Mouse (Mus musculus) gastrocnemius, postnatal 14 days (tissue): ENCODE measurements at regions not wholly inside any gene's neighbourhood (a gene's known extent, or its start where the extent isn't known, plus 50 kb on each side); places are given as distances from the start of the nearest gene placed in this dataset.

Experiments
- DNase-seq: peaks from one replicate; pipeline ENCODE4 v3.0.0; 2021; ENCODE audit warnings: mixed read lengths
- intact Hi-C: fragments of 180-260 bp; cut with DNase I; formaldehyde crosslinking; loops from one replicate; pipeline ENCODE4 v1.15.1; 2025; ENCODE audit warnings: low total_unique reads

GRCm38 (mm10) chr15:63255736-63256135 is 589.2 kb downstream of the Gsdmc2 start:
- intact Hi-C loops: no loop called here
- no peak for DNase-seq

- intact Hi-C loops: no loop called here
- no peak for DNase-seq
Observed at GRCm38 (mm10) chr15:63252781-63253340, 592.1 kb downstream of the Gsdmc2 start.

GRCm38 (mm10) chr15:63238601-63239000 is 606.4 kb downstream of the Gsdmc2 start:
- intact Hi-C loops: no loop called here
- DNase-seq: no peak

- DNase-seq: no peak
Observed at GRCm38 (mm10) chr15:63218393-63219060, 626.5 kb downstream of the Gsdmc2 start.

GRCm38 (mm10) chr15:63205150-63205549 is 639.8 kb downstream of the Gsdmc2 start:
- intact Hi-C loops: no loop called here
- no peak for DNase-seq

More at GRCm38 (mm10) chr15:63218393-63219060, 626.5 kb downstream of the Gsdmc2 start:
- intact Hi-C loops: no loop called here

GRCm38 (mm10) chr15:63195031-63195430 is 649.9 kb downstream of the Gsdmc2 start:
- intact Hi-C loops: no loop called here
- no peak for DNase-seq

GRCm38 (mm10) chr15:63194492-63194797 is 650.5 kb downstream of the Gsdmc2 start:
- intact Hi-C loops: no loop called here
- DNase-seq: no peak

GRCm38 (mm10) chr15:63193617-63194491 is 651.1 kb downstream of the Gsdmc2 start:
- DNase-seq: no peak
- intact Hi-C loops: no loop called here

- DNase-seq: no peak
- intact Hi-C loops: no loop called here
Observed at GRCm38 (mm10) chr15:63191731-63192130, 653.2 kb downstream of the Gsdmc2 start.

GRCm38 (mm10) chr15:63190086-63190485 is 654.9 kb downstream of the Gsdmc2 start:
- intact Hi-C loops: no loop called here
- no peak for DNase-seq

GRCm38 (mm10) chr15:63171003-63171402 is 674.0 kb downstream of the Gsdmc2 start:
- DNase-seq: no peak
- intact Hi-C loops: no loop called here

GRCm38 (mm10) chr15:63170171-63170570 is 674.8 kb downstream of the Gsdmc2 start:
- no peak for DNase-seq
- intact Hi-C loops: no loop called here

GRCm38 (mm10) chr15:63166411-63166810 is 678.6 kb downstream of the Gsdmc2 start:
- DNase-seq: no peak
- intact Hi-C loops: no loop called here

- DNase-seq: no peak
Observed at GRCm38 (mm10) chr15:63163550-63164279, 681.3 kb downstream of the Gsdmc2 start.

GRCm38 (mm10) chr15:63162881-63163549 is 682.0 kb downstream of the Gsdmc2 start:
- no peak for DNase-seq
- intact Hi-C loops: no loop called here

More at GRCm38 (mm10) chr15:63163550-63164279, 681.3 kb downstream of the Gsdmc2 start:
- intact Hi-C loops: no loop called here

- intact Hi-C loops: no loop called here
- DNase-seq: no peak
Observed at GRCm38 (mm10) chr15:63123123-63123688, 721.8 kb downstream of the Gsdmc2 start.

- DNase-seq: no peak
- intact Hi-C loops: no loop called here
Observed at GRCm38 (mm10) chr15:63112918-63113317, 732.1 kb downstream of the Gsdmc2 start.

GRCm38 (mm10) chr15:63100093-63100492 is 744.9 kb downstream of the Gsdmc2 start:
- DNase-seq: no peak
- intact Hi-C loops: no loop called here

- intact Hi-C loops: no loop called here
- no peak for DNase-seq
Observed at GRCm38 (mm10) chr15:63081972-63082371, 763.0 kb downstream of the Gsdmc2 start.
